10 mouse cellular contexts compared by ENCODE assay signal in the genomic region with DNA sequence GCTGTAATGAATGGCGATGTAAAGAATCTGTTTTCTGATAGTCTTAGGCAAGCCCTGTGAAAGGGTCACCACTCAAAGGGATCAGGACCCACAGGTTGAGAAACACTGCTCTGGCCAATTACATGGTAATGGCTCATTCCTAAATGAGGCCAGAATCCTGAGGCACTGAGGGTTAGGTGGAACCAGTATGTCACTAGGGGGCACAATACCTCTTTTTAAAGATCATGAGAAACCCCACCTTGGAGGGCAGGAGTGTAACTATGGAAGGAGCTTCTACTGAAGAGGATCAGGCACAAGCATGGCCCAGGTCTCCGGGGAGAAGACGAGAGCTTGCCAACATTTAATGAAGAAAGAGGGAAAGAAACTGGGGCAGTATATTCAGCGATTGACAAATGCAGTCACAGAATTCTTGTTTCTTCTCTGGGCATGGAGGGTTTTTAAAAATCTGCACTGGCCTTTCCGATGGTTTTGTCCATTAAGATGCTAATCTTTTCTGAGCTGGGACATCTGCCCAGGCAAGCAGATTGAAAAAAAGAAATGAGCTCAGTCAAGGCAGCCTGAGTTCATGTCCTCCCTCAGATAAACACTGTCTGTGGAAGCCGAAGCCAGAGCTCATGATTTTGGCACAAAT. TPM values are rescaled to one million over a fixed set of nuclear protein-coding genes. Genes with fewer than 3 reads are reported as not detected.
DNase-seq lines count a peak whose midpoint lies in the region; ATAC-seq and TF ChIP-seq lines count a peak whose summit lies in the region.
"Had no signal": no experiment of that assay in that cellular context is flagged by ENCODE, and none has a peak within 500 bp of the region (broad histone marks: within the 10 kb centered on the region; RNA-seq: fewer than 3 reads in every experiment).

No protein-coding gene starts in this region.

- no peaks in the 10 kb centered on the region for H3K27me3 ChIP-seq in limb, embryonic 10.5 days (ENCODE audit: low read depth, poor library complexity, severe bottlenecking)

- peak; percentile 56 for TF ChIP-seq CTCF in layer of hippocampus, adult 2 months (conservative IDR thresholded peaks at IDR 0.05)

- peak; percentile 36 for DNase-seq in cerebellum, adult 9-11 months
- DNase-seq in cerebellum, adult 11 months, result no peak
- peak; percentile 42 to 71 for DNase-seq in layer of hippocampus, adult 2 months (ENCODE audit: low spot score in 2 of 2)
- DNase-seq in layer of hippocampus, adult 9-10 months (ENCODE audit: low spot score), result no peak
- DNase-seq in ES-CJ7 (ENCODE audit: low read depth, low spot score), result peak; percentile 15
- DNase-seq in layer of hippocampus, adult 9-11 months, result peak; percentile 73
- no peak for DNase-seq in limb, embryonic 10.5 days (ENCODE audit: low spot score)
- DNase-seq: gastrocnemius, postnatal 25 days; liver, postnatal 0 days had no signal

- no peak overlapping the region for H3K4me3 ChIP-seq in layer of hippocampus, adult 2 months
- H3K4me3 ChIP-seq in limb, embryonic 10.5 days, result no peak overlapping the region

- peak overlapping the region; percentile 85 for H3K27ac ChIP-seq in layer of hippocampus, adult 2 months
- H3K27ac ChIP-seq in limb, embryonic 10.5 days, result no peak overlapping the region

- no peak for ATAC-seq in megakaryocyte, adult 5-6 weeks (ENCODE audit: poor library complexity, severe bottlenecking)
- ATAC-seq: liver, postnatal 0 days had no signal

- H3K4me1 ChIP-seq in limb, embryonic 10.5 days, result peaks cover 10% of the 10 kb centered on the region; the same call in 1 of the 2 replicates

- 79% methylated on average over 6 of the region's 6 CpGs for WGBS in limb, embryonic 10.5 days

- no peaks in the 10 kb centered on the region for H3K9me3 ChIP-seq in limb, embryonic 10.5 days (replicated peaks)

- no peaks in the 10 kb centered on the region for H3K36me3 ChIP-seq in limb, embryonic 10.5 days

RNA-seq across cellular contexts. Expression of a gene that starts 9.9 kb away (rescaled TPM):
- 100 to 1,000 TPM; 189 to 208 TPM for total RNA-seq in layer of hippocampus, adult 2 months (2021)
- polyA plus RNA-seq in limb, embryonic 10.5 days (2016; fragmentation: Nextera tagmentation; extraction: Ambion mirVana), result not detected in 2 replicates
- total RNA-seq in megakaryocyte, adult 5-6 weeks (2015), result not detected in 2 replicates
- not detected in 2 replicates for total RNA-seq in megakaryocyte, adult 5-6 weeks (2017)
- polyA plus RNA-seq: liver, postnatal 0 days had no signal

RNA-seq across cellular contexts. Expression of a gene that starts 52.3 kb away (rescaled TPM):
- total RNA-seq in layer of hippocampus, adult 2 months (2021), result 10 to 100 TPM; 25.3 to 27.6 TPM
- polyA plus RNA-seq in limb, embryonic 10.5 days (2016; fragmentation: Nextera tagmentation; extraction: Ambion mirVana), result 5.1 and 7.2 TPM in 2 replicates
- 6.0 and 11.7 TPM in 2 replicates for total RNA-seq in megakaryocyte, adult 5-6 weeks (2015)
- 6.3 and 6.6 TPM in 2 replicates for total RNA-seq in megakaryocyte, adult 5-6 weeks (2017)

Comparison
In these comparisons a context has a peak if more than half of its experiments do, and no peak if none do; other contexts are left out.
1. DNase-seq: peak in cerebellum, adult 9-11 months (single experiment), layer of hippocampus, adult 2 months (2 of 2), ES-CJ7 (single experiment) and layer of hippocampus, adult 9-11 months (single experiment); none in cerebellum, adult 11 months (single experiment), layer of hippocampus, adult 9-10 months (single experiment) and limb, embryonic 10.5 days (single experiment).
2. RNA of a gene that starts 9.9 kb away (total RNA-seq): 189 to 208 TPM in layer of hippocampus, adult 2 months; not detected in megakaryocyte, adult 5-6 weeks; every median in the first group is over 100 times any median in the second.